Mouse (Mus musculus): ENCODE measurements at regions not wholly inside any gene's neighbourhood (a gene's known extent, or its start where the extent isn't known, plus 50 kb on each side); places are given as distances from the start of the nearest gene placed in this dataset.

DNA sequence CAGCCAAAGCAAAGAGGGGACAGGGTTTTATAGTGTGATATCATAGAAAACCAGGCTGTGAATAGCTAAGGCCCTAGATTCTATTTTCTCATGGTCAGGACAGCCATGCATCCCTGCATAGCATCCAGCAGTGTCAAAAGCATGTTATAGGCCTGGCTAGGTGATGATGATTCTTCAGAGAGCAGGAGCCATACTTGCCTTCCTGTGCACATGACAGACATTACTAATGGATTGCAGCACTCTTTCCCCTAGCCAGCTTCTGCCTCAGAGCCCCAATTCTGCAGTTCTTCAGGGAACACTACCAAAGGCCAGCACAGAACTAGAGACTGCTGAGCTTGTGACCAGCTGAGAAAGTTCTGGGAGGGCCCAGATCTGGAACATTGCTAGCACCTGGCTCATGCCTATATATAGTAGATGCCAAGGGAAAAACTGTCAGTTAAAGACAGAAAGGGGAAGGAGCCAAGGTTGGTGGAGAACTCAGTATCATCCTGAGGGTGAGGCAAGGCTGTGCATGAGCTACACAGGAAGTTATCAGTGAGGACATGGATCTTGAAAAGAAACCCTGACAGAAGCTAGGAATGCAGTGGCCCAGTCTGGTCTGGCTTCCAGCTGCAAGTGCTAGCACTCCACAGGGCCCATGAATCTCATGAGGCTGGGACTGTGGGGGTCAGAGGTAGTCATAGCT is 95.6 kb downstream of the 1810010D01Rik start:
- TF ChIP-seq CTCF (conservative IDR thresholded peaks at IDR 0.05; ENCODE audit: insufficient read depth, insufficient read length, low read depth, low read length) (no peak), POLR2A (IDR thresholded peaks at IDR 0.05; ENCODE audit: low read depth, low read length) (no peak)
